Mouse (Mus musculus) kidney, embryonic 14.5 days (tissue): ENCODE measurements at regions not wholly inside any gene's neighbourhood (a gene's known extent, or its start where the extent isn't known, plus 50 kb on each side); places are given as distances from the start of the nearest gene placed in this dataset.

Source experiments
- ATAC-seq: fragments of 200-750 bp; cut with Nextera tagmentation; 2 replicates; pipeline ENCODE4 v1.8.0; 2017; ENCODE audit warnings: moderate number of reproducible peaks, mild to moderate bottlenecking, moderate TSS enrichment, moderate library complexity; ENCODE audit not compliant: low FRiP score, low TSS enrichment
- H3K27ac ChIP-seq: fragments of 300-500 bp; sonication (generic); 2 replicates; pipeline ENCODE4 v1.5.1; 2014; ENCODE audit warnings: low read depth, mild to moderate bottlenecking, low read length, moderate library complexity, mixed read lengths
- H3K27me3 ChIP-seq: fragments of 300-500 bp; sonication (generic); 2 replicates; pipeline ENCODE4 v1.6.1; 2014; ENCODE audit warnings: mild to moderate bottlenecking, low read length; ENCODE audit not compliant: control insufficient read depth, insufficient read depth
- H3K36me3 ChIP-seq: fragments of 300-500 bp; sonication (generic); 2 replicates; pipeline ENCODE4 v1.6.1; 2014; ENCODE audit warnings: low read length, mixed read lengths; ENCODE audit not compliant: control insufficient read depth, insufficient read depth
- H3K4me1 ChIP-seq: fragments of 300-500 bp; sonication (generic); 2 replicates; pipeline ENCODE4 v1.6.1; 2014; ENCODE audit warnings: low read length, mixed read lengths; ENCODE audit not compliant: control insufficient read depth, insufficient read depth
- H3K4me2 ChIP-seq: fragments of 300-500 bp; sonication (generic); replicated peaks from 2 replicates; pipeline ENCODE4 v1.6.1; 2014; ENCODE audit warnings: low read depth, mild to moderate bottlenecking, low read length
- H3K4me3 ChIP-seq: fragments of 300-500 bp; sonication (generic); 2 replicates; pipeline ENCODE4 v1.5.1; 2014; ENCODE audit warnings: mild to moderate bottlenecking, low read length
- H3K9ac ChIP-seq: fragments of 300-500 bp; sonication (generic); 2 replicates; pipeline ENCODE4 v1.6.1; 2014; ENCODE audit warnings: low read depth, mild to moderate bottlenecking, low read length, moderate library complexity
- H3K9me3 ChIP-seq: fragments of 300-500 bp; sonication (generic); 2 replicates; pipeline ENCODE4 v1.6.1; 2016; ENCODE audit warnings: low read length; ENCODE audit not compliant: control insufficient read depth
- WGBS: fragments of 180-500 bp; shearing (Covaris S2); extraction: QIAGEN DNeasy Blood & Tissue Kit; methylation state at CpG from one replicate; pipeline ENCODE4 v1.1.7; 2014; 5-methylcytosine and 5-hydroxymethylcytosine counted together

DNA sequence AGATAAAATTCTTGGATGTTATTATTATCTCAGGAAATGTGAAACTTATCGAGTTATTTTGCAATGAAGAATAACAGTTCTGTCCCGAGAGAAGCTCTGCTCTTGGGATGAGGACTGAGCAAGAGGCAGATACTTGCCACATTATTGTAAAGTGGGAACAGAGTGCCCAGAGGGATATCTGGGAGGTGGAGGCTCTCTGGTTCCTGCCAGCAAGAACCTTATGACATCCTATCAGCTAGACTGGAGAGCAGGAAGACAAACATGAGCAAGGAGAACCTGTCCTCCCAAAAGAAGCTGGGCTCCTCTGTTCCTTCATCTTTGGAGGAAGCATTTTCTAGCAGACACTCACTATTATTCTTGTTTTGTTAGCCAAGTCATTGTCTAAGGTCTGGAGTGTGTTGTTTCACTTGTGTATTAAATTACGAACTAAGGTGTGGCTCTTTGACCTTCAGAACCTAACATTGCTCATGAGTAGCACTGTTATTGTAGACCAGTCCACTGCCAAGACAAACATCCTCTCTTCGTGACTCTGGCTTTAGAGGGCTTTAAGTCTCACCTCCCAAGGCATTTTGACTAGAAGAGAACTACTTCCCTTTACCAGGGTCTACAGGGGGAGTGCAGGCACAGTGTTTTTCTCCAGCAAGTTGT lies 69.6 kb upstream of the Palmd start:
- no peaks in the 10 kb centered on the region for H3K27me3 ChIP-seq
- WGBS, result 51% methylated on average over 4 of the region's 4 CpGs
- no peak for ATAC-seq

More for the DNA sequence above, 69.6 kb upstream of the Palmd start:
- Histone ChIP-seq H3K36me3 (no peaks in the 10 kb centered on the region), H3K9ac (no peak overlapping the region), H3K4me2 (no peak overlapping the region), H3K27ac (no peak overlapping the region), H3K4me1 (no peaks in the 10 kb centered on the region), H3K9me3 (no peaks in the 10 kb centered on the region), H3K4me3 (no peak overlapping the region)
